Mouse (Mus musculus): Measurements from ENCODE around the gene Gcm1. TPM values are rescaled to one million over a fixed set of nuclear protein-coding genes. Genes with fewer than 3 reads are reported as not detected.

Gcm1 gene
- polyA plus RNA-seq (2011; ENCODE audit: insufficient read depth, insufficient read length, low read depth, missing spikeins): 1.3 and 1.7 TPM in 2 replicates

GRCm38 (mm10) chr9:78051677-78052076 is at the start of gene Gcm1:
Gene Gcm1, plus strand, starts transcription at chr9:78051924.
- TF ChIP-seq POLR2A (IDR thresholded peaks at IDR 0.05; ENCODE audit: insufficient read depth, low read length) (no peak), EP300 (IDR thresholded peaks at IDR 0.05; ENCODE audit: insufficient read depth, low read depth, low read length) (no peak)
- H3K9ac ChIP-seq (ENCODE audit: low read depth, poor library complexity, severe bottlenecking): no peak within 1 kb of the TSS
- H3K36me3 ChIP-seq (ENCODE audit: control insufficient read depth, insufficient read depth, low read length, poor library complexity, severe bottlenecking): no peaks in the 10 kb centered on the region
- no peak within 1 kb of the TSS for H3K4me3 ChIP-seq (ENCODE audit: low read depth, low read length)
- H3K27me3 ChIP-seq (ENCODE audit: control insufficient read depth, insufficient read depth, low read length, poor library complexity, severe bottlenecking): no peaks in the 10 kb centered on the region
- H3K4me1 ChIP-seq (ENCODE audit: control insufficient read depth, insufficient read depth, low read length): peaks cover 8% of the 10 kb centered on the region
- no peaks in the 10 kb centered on the region for H3K9me3 ChIP-seq (replicated peaks; ENCODE audit: control insufficient read depth, insufficient read depth, low read length, poor library complexity, severe bottlenecking)
- no peak within 1 kb of the TSS for H3K27ac ChIP-seq (ENCODE audit: insufficient read depth, low read length)

- TF ChIP-seq POLR2A (IDR thresholded peaks at IDR 0.05; ENCODE audit: insufficient read depth, low read length): no peak
- TF ChIP-seq CTCF (IDR thresholded peaks at IDR 0.05; ENCODE audit: low read depth, low read length): no peak
- no peak for TF ChIP-seq EP300 (IDR thresholded peaks at IDR 0.05; ENCODE audit: insufficient read depth, low read depth, low read length)
- no peaks in the 10 kb centered on the region for H3K36me3 ChIP-seq (ENCODE audit: control insufficient read depth, insufficient read depth, low read length, poor library complexity, severe bottlenecking)
- H3K27me3 ChIP-seq (ENCODE audit: control insufficient read depth, insufficient read depth, low read length, poor library complexity, severe bottlenecking): no peaks in the 10 kb centered on the region
- H3K4me1 ChIP-seq (ENCODE audit: control insufficient read depth, insufficient read depth, low read length): no peaks in the 10 kb centered on the region
- H3K27ac ChIP-seq (ENCODE audit: insufficient read depth, low read length): no peak overlapping the region
- H3K9me3 ChIP-seq (replicated peaks; ENCODE audit: control insufficient read depth, insufficient read depth, low read length, poor library complexity, severe bottlenecking): no peaks in the 10 kb centered on the region
- H3K4me3 ChIP-seq (ENCODE audit: low read depth, low read length): no peak overlapping the region
- H3K9ac ChIP-seq (ENCODE audit: low read depth, poor library complexity, severe bottlenecking): no peak overlapping the region
These were observed 48.4 kb upstream of the Gcm1 start for GRCm38 (mm10) chr9:78003278-78003677.

GRCm38 (mm10) chr9:78005481-78005880 is 46.2 kb upstream of the Gcm1 start:
- Histone ChIP-seq H3K9ac (ENCODE audit: low read depth, poor library complexity, severe bottlenecking) (no peak overlapping the region), H3K27me3 (ENCODE audit: control insufficient read depth, insufficient read depth, low read length, poor library complexity, severe bottlenecking) (no peaks in the 10 kb centered on the region), H3K36me3 (ENCODE audit: control insufficient read depth, insufficient read depth, low read length, poor library complexity, severe bottlenecking) (no peaks in the 10 kb centered on the region), H3K27ac (ENCODE audit: insufficient read depth, low read length) (no peak overlapping the region), H3K9me3 (replicated peaks; ENCODE audit: control insufficient read depth, insufficient read depth, low read length, poor library complexity, severe bottlenecking) (no peaks in the 10 kb centered on the region), H3K4me3 (ENCODE audit: low read depth, low read length) (no peak overlapping the region), H3K4me1 (ENCODE audit: control insufficient read depth, insufficient read depth, low read length) (no peaks in the 10 kb centered on the region)
- TF ChIP-seq POLR2A (IDR thresholded peaks at IDR 0.05; ENCODE audit: insufficient read depth, low read length) (no peak), CTCF (IDR thresholded peaks at IDR 0.05; ENCODE audit: low read depth, low read length) (peak; percentile 67)

GRCm38 (mm10) chr9:78006209-78007001 is 45.3 kb upstream of the Gcm1 start:
- H3K27me3 ChIP-seq (ENCODE audit: control insufficient read depth, insufficient read depth, low read length, poor library complexity, severe bottlenecking): no peaks in the 10 kb centered on the region
- no peak for TF ChIP-seq EP300 (IDR thresholded peaks at IDR 0.05; ENCODE audit: insufficient read depth, low read depth, low read length)
- peak; percentile 87 for TF ChIP-seq CTCF (IDR thresholded peaks at IDR 0.05; ENCODE audit: low read depth, low read length)
- TF ChIP-seq POLR2A (IDR thresholded peaks at IDR 0.05; ENCODE audit: insufficient read depth, low read length): no peak
- no peak overlapping the region for H3K9ac ChIP-seq (ENCODE audit: low read depth, poor library complexity, severe bottlenecking)
- no peaks in the 10 kb centered on the region for H3K4me1 ChIP-seq (ENCODE audit: control insufficient read depth, insufficient read depth, low read length)
- H3K4me3 ChIP-seq (ENCODE audit: low read depth, low read length): peak overlapping the region; percentile 33
- no peaks in the 10 kb centered on the region for H3K36me3 ChIP-seq (ENCODE audit: control insufficient read depth, insufficient read depth, low read length, poor library complexity, severe bottlenecking)
- no peaks in the 10 kb centered on the region for H3K9me3 ChIP-seq (replicated peaks; ENCODE audit: control insufficient read depth, insufficient read depth, low read length, poor library complexity, severe bottlenecking)
- no peak overlapping the region for H3K27ac ChIP-seq (ENCODE audit: insufficient read depth, low read length)

GRCm38 (mm10) chr9:78009382-78009781 is 42.3 kb upstream of the Gcm1 start:
- no peak overlapping the region for H3K9ac ChIP-seq (ENCODE audit: low read depth, poor library complexity, severe bottlenecking)
- H3K4me1 ChIP-seq (ENCODE audit: control insufficient read depth, insufficient read depth, low read length): no peaks in the 10 kb centered on the region
- H3K27ac ChIP-seq (ENCODE audit: insufficient read depth, low read length): no peak overlapping the region
- no peaks in the 10 kb centered on the region for H3K36me3 ChIP-seq (ENCODE audit: control insufficient read depth, insufficient read depth, low read length, poor library complexity, severe bottlenecking)
- no peaks in the 10 kb centered on the region for H3K27me3 ChIP-seq (ENCODE audit: control insufficient read depth, insufficient read depth, low read length, poor library complexity, severe bottlenecking)
- no peaks in the 10 kb centered on the region for H3K9me3 ChIP-seq (replicated peaks; ENCODE audit: control insufficient read depth, insufficient read depth, low read length, poor library complexity, severe bottlenecking)
- no peak overlapping the region for H3K4me3 ChIP-seq (ENCODE audit: low read depth, low read length)
- TF ChIP-seq EP300 (IDR thresholded peaks at IDR 0.05; ENCODE audit: insufficient read depth, low read depth, low read length) (no peak), CTCF (IDR thresholded peaks at IDR 0.05; ENCODE audit: low read depth, low read length) (no peak), POLR2A (IDR thresholded peaks at IDR 0.05; ENCODE audit: insufficient read depth, low read length) (no peak)

GRCm38 (mm10) chr9:78010187-78010586 is 41.5 kb upstream of the Gcm1 start:
- Histone ChIP-seq H3K27ac (ENCODE audit: insufficient read depth, low read length) (no peak overlapping the region), H3K4me1 (ENCODE audit: control insufficient read depth, insufficient read depth, low read length) (no peaks in the 10 kb centered on the region), H3K27me3 (ENCODE audit: control insufficient read depth, insufficient read depth, low read length, poor library complexity, severe bottlenecking) (no peaks in the 10 kb centered on the region), H3K9ac (ENCODE audit: low read depth, poor library complexity, severe bottlenecking) (no peak overlapping the region), H3K4me3 (ENCODE audit: low read depth, low read length) (no peak overlapping the region), H3K9me3 (replicated peaks; ENCODE audit: control insufficient read depth, insufficient read depth, low read length, poor library complexity, severe bottlenecking) (no peaks in the 10 kb centered on the region), H3K36me3 (ENCODE audit: control insufficient read depth, insufficient read depth, low read length, poor library complexity, severe bottlenecking) (no peaks in the 10 kb centered on the region)
- TF ChIP-seq EP300 (IDR thresholded peaks at IDR 0.05; ENCODE audit: insufficient read depth, low read depth, low read length) (no peak), CTCF (IDR thresholded peaks at IDR 0.05; ENCODE audit: low read depth, low read length) (no peak), POLR2A (IDR thresholded peaks at IDR 0.05; ENCODE audit: insufficient read depth, low read length) (no peak)

Data from ES-Bruce4 (cell line).